Mouse (Mus musculus): Measurements from ENCODE around the gene Kifc3.

- no peak for TF ChIP-seq GATA1 (IDR thresholded peaks at IDR 0.05; ENCODE audit: borderline replicate concordance, low read length)
- TF ChIP-seq CTCF (IDR thresholded peaks at IDR 0.05; ENCODE audit: low read depth, low read length): no peak
Measured at GRCm38 (mm10) chr8:95154056-95154455, 48.6 kb downstream of the Kifc3 start.
